Mouse (Mus musculus): Measurements from ENCODE around the gene Asb14. TPM values are rescaled to one million over a fixed set of nuclear protein-coding genes. Genes with fewer than 3 reads are reported as not detected.
"Not testable (repeated sequence)": the region's sequence is repeated elsewhere in the genome, so short reads cannot be mapped to it uniquely, and the experiment has no call there.

Gene Asb14
- polyA plus RNA-seq, 1 experiment from 2014 or later, result 0.06 TPM

GRCm38 (mm10) chr14:26913681-26914268 is 19.4 kb downstream of the Asb14 start:
- Histone ChIP-seq H3K36me3 (ENCODE audit: control insufficient read depth, insufficient read depth) (no peaks in the 10 kb centered on the region), H3K4me2 (ENCODE audit: low read depth, low read length) (no peak overlapping the region), H3K27me3 (ENCODE audit: control insufficient read depth, insufficient read depth, low read depth, low read length) (no peaks in the 10 kb centered on the region), H3K9ac (ENCODE audit: low read depth, low read length) (no peak overlapping the region), H3K4me1 (ENCODE audit: control insufficient read depth, low read depth, low read length) (no peaks in the 10 kb centered on the region), H3K27ac (ENCODE audit: low read length) (no peak overlapping the region), H3K9me3 (replicated peaks; ENCODE audit: control insufficient read depth, low read length) (no peaks in the 10 kb centered on the region), H3K4me3 (ENCODE audit: low read depth, low read length) (no peak overlapping the region)
- no peak for ATAC-seq (ENCODE audit: low read depth)
- WGBS (ENCODE audit: insufficient replicate concordance), result 71% methylated on average over 9 of the region's 9 CpGs

GRCm38 (mm10) chr14:26919310-26919709 is 25.0 kb downstream of the Asb14 start:
- ATAC-seq (ENCODE audit: low read depth), result no peak
- Histone ChIP-seq H3K4me2 (ENCODE audit: low read depth, low read length) (no peak overlapping the region), H3K9me3 (replicated peaks; ENCODE audit: control insufficient read depth, low read length) (no peaks in the 10 kb centered on the region), H3K27me3 (ENCODE audit: control insufficient read depth, insufficient read depth, low read depth, low read length) (no peaks in the 10 kb centered on the region), H3K4me3 (ENCODE audit: low read depth, low read length) (no peak overlapping the region), H3K4me1 (ENCODE audit: control insufficient read depth, low read depth, low read length) (no peaks in the 10 kb centered on the region), H3K9ac (ENCODE audit: low read depth, low read length) (no peak overlapping the region), H3K27ac (ENCODE audit: low read length) (no peak overlapping the region), H3K36me3 (ENCODE audit: control insufficient read depth, insufficient read depth) (no peaks in the 10 kb centered on the region)
- WGBS (ENCODE audit: insufficient replicate concordance), result 63% methylated on average over 3 of the region's 3 CpGs

- H3K9me3 ChIP-seq (replicated peaks; ENCODE audit: control insufficient read depth, low read length), result no peaks in the 10 kb centered on the region
- WGBS (ENCODE audit: insufficient replicate concordance), result 41% methylated on average over 5 of the region's 5 CpGs
- no peaks in the 10 kb centered on the region for H3K4me1 ChIP-seq (ENCODE audit: control insufficient read depth, low read depth, low read length)
- H3K9ac ChIP-seq (ENCODE audit: low read depth, low read length), result no peak overlapping the region
- no peak overlapping the region for H3K4me3 ChIP-seq (ENCODE audit: low read depth, low read length)
- no peak overlapping the region for H3K4me2 ChIP-seq (ENCODE audit: low read depth, low read length)
- H3K27me3 ChIP-seq (ENCODE audit: control insufficient read depth, insufficient read depth, low read depth, low read length), result no peaks in the 10 kb centered on the region
- ATAC-seq (ENCODE audit: low read depth), result no peak
- no peaks in the 10 kb centered on the region for H3K36me3 ChIP-seq (ENCODE audit: control insufficient read depth, insufficient read depth)
- no peak overlapping the region for H3K27ac ChIP-seq (ENCODE audit: low read length)
These were observed 29.5 kb downstream of the Asb14 start for GRCm38 (mm10) chr14:26923702-26924421.

GRCm38 (mm10) chr14:26934891-26935290 is 40.5 kb downstream of the Asb14 start:
- no peaks in the 10 kb centered on the region for H3K27me3 ChIP-seq (ENCODE audit: control insufficient read depth, insufficient read depth, low read depth, low read length)
- no peak overlapping the region for H3K4me3 ChIP-seq (ENCODE audit: low read depth, low read length)
- no peak overlapping the region for H3K27ac ChIP-seq (ENCODE audit: low read length)
- H3K4me2 ChIP-seq (ENCODE audit: low read depth, low read length), result no peak overlapping the region
- no peaks in the 10 kb centered on the region for H3K36me3 ChIP-seq (ENCODE audit: control insufficient read depth, insufficient read depth)
- ATAC-seq (ENCODE audit: low read depth), result no peak
- 81% methylated on average over 3 of the region's 3 CpGs for WGBS (ENCODE audit: insufficient replicate concordance)
- no peak overlapping the region for H3K9ac ChIP-seq (ENCODE audit: low read depth, low read length)
- H3K4me1 ChIP-seq (ENCODE audit: control insufficient read depth, low read depth, low read length), result no peaks in the 10 kb centered on the region
- H3K9me3 ChIP-seq (replicated peaks; ENCODE audit: control insufficient read depth, low read length), result no peaks in the 10 kb centered on the region

- Histone ChIP-seq H3K9me3 (replicated peaks; ENCODE audit: control insufficient read depth, low read length) (no peaks in the 10 kb centered on the region), H3K4me3 (ENCODE audit: low read depth, low read length) (no peak overlapping the region), H3K27ac (ENCODE audit: low read length) (no peak overlapping the region), H3K4me1 (ENCODE audit: control insufficient read depth, low read depth, low read length) (no peaks in the 10 kb centered on the region), H3K27me3 (ENCODE audit: control insufficient read depth, insufficient read depth, low read depth, low read length) (no peaks in the 10 kb centered on the region), H3K9ac (ENCODE audit: low read depth, low read length) (no peak overlapping the region), H3K36me3 (ENCODE audit: control insufficient read depth, insufficient read depth) (no peaks in the 10 kb centered on the region), H3K4me2 (ENCODE audit: low read depth, low read length) (no peak overlapping the region)
- ATAC-seq (ENCODE audit: low read depth), result no peak
- WGBS (ENCODE audit: insufficient replicate concordance), result 53% methylated on average over 4 of the region's 4 CpGs
These were observed 41.2 kb downstream of the Asb14 start for GRCm38 (mm10) chr14:26935558-26935957.

GRCm38 (mm10) chr14:26956139-26956538 is 61.8 kb downstream of the Asb14 start:
- not testable (repeated sequence) for H3K4me1 ChIP-seq (ENCODE audit: control insufficient read depth, low read depth, low read length); ATAC-seq (ENCODE audit: low read depth); H3K4me2 ChIP-seq (ENCODE audit: low read depth, low read length); H3K27ac ChIP-seq (ENCODE audit: low read length); H3K9ac ChIP-seq (ENCODE audit: low read depth, low read length); H3K9me3 ChIP-seq (replicated peaks; ENCODE audit: control insufficient read depth, low read length); H3K27me3 ChIP-seq (ENCODE audit: control insufficient read depth, insufficient read depth, low read depth, low read length); H3K36me3 ChIP-seq (ENCODE audit: control insufficient read depth, insufficient read depth); H3K4me3 ChIP-seq (ENCODE audit: low read depth, low read length)
- WGBS (ENCODE audit: insufficient replicate concordance), result 82% methylated on average over 2 of the region's 2 CpGs

GRCm38 (mm10) chr14:26960518-26960917 is 66.2 kb downstream of the Asb14 start:
- WGBS (ENCODE audit: insufficient replicate concordance), result 46% methylated on average over 1 of the region's 1 CpGs
- Histone ChIP-seq H3K4me3 (ENCODE audit: low read depth, low read length) (no peak overlapping the region), H3K4me1 (ENCODE audit: control insufficient read depth, low read depth, low read length) (no peaks in the 10 kb centered on the region), H3K4me2 (ENCODE audit: low read depth, low read length) (no peak overlapping the region), H3K27ac (ENCODE audit: low read length) (no peak overlapping the region), H3K27me3 (ENCODE audit: control insufficient read depth, insufficient read depth, low read depth, low read length) (no peaks in the 10 kb centered on the region), H3K9me3 (replicated peaks; ENCODE audit: control insufficient read depth, low read length) (no peaks in the 10 kb centered on the region), H3K9ac (ENCODE audit: low read depth, low read length) (no peak overlapping the region), H3K36me3 (ENCODE audit: control insufficient read depth, insufficient read depth) (no peaks in the 10 kb centered on the region)
- ATAC-seq (ENCODE audit: low read depth), result no peak

Other genes with a start within 250 kb of the Asb14 start
- gene Pde12, start 224.7 kb upstream of the Asb14 start, polyA plus RNA-seq (2015; fragmentation: Nextera tagmentation; extraction: Ambion mirVana), result 4.6 TPM in 2 replicates
- gene Dnah12, start 201.3 kb upstream of the Asb14 start, polyA plus RNA-seq (2015; fragmentation: Nextera tagmentation; extraction: Ambion mirVana), result 0.01 and 0.02 TPM in 2 replicates
- 6.4 and 7.0 TPM in 2 replicates for gene Appl1, start 76.7 kb downstream of the Asb14 start, polyA plus RNA-seq (2015; fragmentation: Nextera tagmentation; extraction: Ambion mirVana)
- gene Hesx1, start 99.9 kb downstream of the Asb14 start, polyA plus RNA-seq (2015; fragmentation: Nextera tagmentation; extraction: Ambion mirVana), result 5.0 and 5.1 TPM in 2 replicates
- 0.16 and 0.25 TPM in 2 replicates for gene Il17rd, start 144.4 kb downstream of the Asb14 start, polyA plus RNA-seq (2015; fragmentation: Nextera tagmentation; extraction: Ambion mirVana)
- gene Arhgef3, start 220.3 kb downstream of the Asb14 start, polyA plus RNA-seq (2015; fragmentation: Nextera tagmentation; extraction: Ambion mirVana), result 10.3 and 12.5 TPM in 2 replicates